Mouse (Mus musculus) urinary bladder, postnatal 25 days (tissue): ENCODE measurements around the gene Rab40c.

Source experiments
- DNase-seq: peaks from one replicate; pipeline ENCODE4 v3.0.0; 2022; ENCODE audit warnings: low spot score

Rab40c gene

GRCm38 (mm10) chr17:25843636-25844395, 75.7 kb downstream of the Rab40c start:
- no peak for DNase-seq

- no peak for DNase-seq
These were observed 76.4 kb downstream of the Rab40c start for GRCm38 (mm10) chr17:25843122-25843521.

- DNase-seq, result no peak
These were observed 77.0 kb downstream of the Rab40c start for GRCm38 (mm10) chr17:25842509-25842908.

- no peak for DNase-seq
These were observed 78.2 kb downstream of the Rab40c start, which contains the start of gene Gm20683 for GRCm38 (mm10) chr17:25841117-25841880. Gene Gm20683, minus strand, starts transcription at chr17:25841763.

- DNase-seq, result no peak
These were observed 79.0 kb downstream of the Rab40c start for GRCm38 (mm10) chr17:25840519-25840918.

GRCm38 (mm10) chr17:25839455-25840235, 79.9 kb downstream of the Rab40c start:
- DNase-seq, result no peak

- DNase-seq, result no peak
These were observed 80.6 kb downstream of the Rab40c start for GRCm38 (mm10) chr17:25838904-25839303.

- DNase-seq, result no peak
These were observed 82.0 kb downstream of the Rab40c start for GRCm38 (mm10) chr17:25837533-25837932.

- peak; percentile 61 for DNase-seq
These were observed 82.5 kb downstream of the Rab40c start, which contains the start of gene Rhbdl1 for GRCm38 (mm10) chr17:25837076-25837410. Gene Rhbdl1, minus strand, starts transcription at chr17:25837295.

- no peak for DNase-seq
These were observed 83.0 kb downstream of the Rab40c start for GRCm38 (mm10) chr17:25836397-25837075.

- DNase-seq, result no peak
These were observed 83.7 kb downstream of the Rab40c start for GRCm38 (mm10) chr17:25835816-25836215.

GRCm38 (mm10) chr17:25835301-25835700, 84.2 kb downstream of the Rab40c start:
- DNase-seq, result no peak

GRCm38 (mm10) chr17:25834595-25835222, 84.8 kb downstream of the Rab40c start:
- no peak for DNase-seq

- DNase-seq, result no peak
These were observed 85.4 kb downstream of the Rab40c start for GRCm38 (mm10) chr17:25833961-25834594.

GRCm38 (mm10) chr17:25833291-25833663, 86.2 kb downstream of the Rab40c start, which contains the start of gene Stub1:
Gene Stub1, minus strand, starts transcription at chr17:25833404.
- peak; percentile 82 for DNase-seq

GRCm38 (mm10) chr17:25832436-25833290, 86.9 kb downstream of the Rab40c start:
- peak; percentile 99 for DNase-seq
